Mouse (Mus musculus) right cerebral cortex, postnatal 25 days (tissue): ENCODE data around the gene Zfp873.
"Not testable (repeated sequence)": the region's sequence is repeated elsewhere in the genome, so short reads cannot be mapped to it uniquely, and the experiment has no call there.

ENCODE experiments used
- DNase-seq: peaks from one replicate; pipeline ENCODE4 v3.0.0; 2022

The Zfp873 gene

DNA sequence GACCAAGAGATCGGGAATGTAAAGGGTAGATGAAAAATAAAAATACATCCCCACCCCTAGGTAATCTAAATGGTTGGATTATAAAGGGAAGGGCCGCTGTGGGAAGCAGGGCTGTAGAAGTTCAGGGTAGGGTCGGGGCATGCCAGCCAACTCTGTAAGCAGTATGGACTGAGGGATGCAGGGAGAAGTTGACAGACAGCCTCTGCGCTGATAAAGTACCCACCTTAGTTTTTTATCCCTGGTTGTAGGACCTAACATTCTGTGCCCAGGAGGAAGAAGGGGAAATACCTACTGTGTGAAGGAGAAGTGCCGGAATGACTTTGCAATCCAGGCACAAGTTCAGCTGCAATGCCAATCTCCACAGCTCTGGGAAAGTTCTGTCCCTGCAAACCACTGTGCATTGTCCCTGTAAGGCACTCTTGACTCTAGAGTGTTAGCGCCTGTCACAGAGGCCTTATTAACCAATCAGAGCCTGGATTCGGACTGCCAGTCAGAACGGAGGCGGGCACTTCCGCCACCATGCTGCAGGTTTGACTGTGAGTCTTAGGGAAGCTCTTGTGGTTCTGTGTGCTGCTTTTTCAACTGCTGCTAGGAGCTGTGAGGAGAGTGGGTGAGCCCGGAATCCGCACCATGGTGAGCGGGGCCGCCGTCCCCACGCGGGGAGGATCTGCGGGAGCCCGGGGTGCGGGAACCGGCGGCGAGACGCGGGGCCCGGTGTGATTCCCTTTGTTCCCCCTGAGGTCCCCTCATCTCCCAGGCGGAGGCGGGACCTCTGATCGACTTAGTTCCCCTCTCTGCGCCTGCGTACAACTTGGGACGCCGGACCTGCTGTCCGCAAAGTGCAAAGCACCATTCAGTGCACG lies at the start of gene Zfp873:
Gene Zfp873 (plus strand): TSS at position 527 of the 863 bp plus-strand sequence.
- peak; percentile 90 for DNase-seq

DNA sequence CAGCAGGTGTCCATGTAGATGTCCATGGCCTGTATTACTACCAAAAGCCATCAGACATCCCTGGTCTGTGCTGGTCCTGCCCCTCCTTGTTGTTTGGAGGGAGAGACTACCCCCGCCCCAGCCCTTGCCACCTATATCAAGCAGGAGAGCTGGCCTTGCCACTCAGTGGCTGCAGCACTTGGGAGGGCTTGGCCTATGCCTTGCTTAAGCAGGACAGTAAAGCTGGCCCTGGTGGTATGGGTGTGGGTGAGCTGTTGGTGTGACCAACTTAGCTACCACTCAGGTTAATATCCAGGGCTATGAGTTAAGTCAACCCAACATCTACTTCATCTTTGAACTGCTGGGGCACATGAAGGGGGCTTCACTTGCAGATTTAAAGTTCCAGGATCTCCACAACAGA lies 44.7 kb upstream of the Zfp873 start:
- DNase-seq, result not testable (repeated sequence)

DNA sequence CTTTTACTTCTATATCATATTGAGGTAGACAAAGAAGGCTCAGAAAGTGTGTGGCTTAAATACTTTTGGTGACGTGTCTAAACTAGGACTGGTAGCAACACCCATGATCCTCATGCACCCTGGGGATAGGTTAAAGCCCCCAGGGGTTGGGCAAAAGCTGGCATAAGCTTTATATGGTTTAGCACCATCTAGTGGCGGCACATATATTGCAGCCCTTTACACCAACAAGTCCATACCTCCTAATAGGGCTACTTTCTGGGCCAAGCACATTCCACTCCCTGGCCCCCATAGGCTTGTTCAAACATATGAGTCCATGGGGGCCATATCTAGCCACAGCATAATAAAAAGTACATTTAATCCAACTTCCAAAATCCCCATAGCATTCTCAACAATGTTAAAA lies 43.1 kb upstream of the Zfp873 start:
- not testable (repeated sequence) for DNase-seq

DNA sequence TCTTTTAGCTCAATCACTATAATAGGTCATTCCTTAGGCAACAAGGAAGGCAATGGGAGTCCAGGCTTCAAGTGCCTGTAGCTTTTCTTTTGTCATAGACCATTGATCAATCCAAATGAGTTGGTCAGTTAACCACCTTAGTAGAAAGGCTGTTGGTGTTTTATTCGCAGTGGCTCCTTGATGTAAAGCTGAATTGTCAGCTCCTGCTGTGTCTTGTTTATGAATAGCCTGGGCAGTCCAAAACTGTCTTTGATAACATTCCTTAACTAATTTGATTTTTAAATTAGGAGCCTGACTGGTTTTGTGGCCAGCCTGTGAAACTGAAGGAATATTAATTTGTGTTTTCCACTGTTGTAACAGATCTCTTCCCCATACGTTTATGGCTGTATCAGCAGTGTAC lies 5.7 kb upstream of the Zfp873 start:
- no peak for DNase-seq

DNA sequence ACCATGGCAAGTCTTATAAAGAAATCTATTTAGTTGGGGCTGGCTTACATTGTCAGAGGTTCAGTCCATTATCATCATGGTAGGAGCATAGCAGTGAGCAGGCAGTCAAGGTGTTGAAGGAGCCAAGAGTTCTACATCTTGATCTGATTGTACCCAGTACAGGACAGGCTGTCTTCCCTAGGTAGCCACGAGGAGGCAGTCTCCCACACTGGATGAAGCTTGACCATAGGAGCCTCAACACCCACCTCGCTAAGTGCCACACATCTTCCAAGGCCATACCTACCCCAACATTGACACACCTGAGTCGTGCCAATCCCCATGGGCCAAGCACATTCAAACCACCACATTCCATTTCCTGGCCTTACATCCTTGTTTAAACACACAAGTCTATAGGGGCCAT lies 1.3 kb upstream of the Zfp873 start:
- no peak for DNase-seq

DNA sequence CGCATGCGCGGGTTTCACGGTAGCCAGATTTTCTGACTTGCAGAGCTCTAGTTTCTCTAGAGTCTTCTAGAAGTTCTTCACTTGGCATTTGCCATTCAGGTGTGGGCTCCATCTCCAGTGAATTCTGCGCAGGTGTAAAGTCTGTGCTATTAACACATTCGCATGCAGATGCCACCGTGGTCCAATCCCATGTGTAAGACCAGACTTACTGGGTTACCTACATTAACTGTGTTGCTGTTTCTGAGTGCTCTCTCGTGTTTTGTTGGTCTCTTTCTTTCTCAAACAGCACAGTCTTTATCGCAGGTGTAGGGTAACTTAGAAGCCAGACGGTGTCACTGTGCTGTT lies 509 bp downstream of the Zfp873 start:
- not testable (repeated sequence) for DNase-seq

DNA sequence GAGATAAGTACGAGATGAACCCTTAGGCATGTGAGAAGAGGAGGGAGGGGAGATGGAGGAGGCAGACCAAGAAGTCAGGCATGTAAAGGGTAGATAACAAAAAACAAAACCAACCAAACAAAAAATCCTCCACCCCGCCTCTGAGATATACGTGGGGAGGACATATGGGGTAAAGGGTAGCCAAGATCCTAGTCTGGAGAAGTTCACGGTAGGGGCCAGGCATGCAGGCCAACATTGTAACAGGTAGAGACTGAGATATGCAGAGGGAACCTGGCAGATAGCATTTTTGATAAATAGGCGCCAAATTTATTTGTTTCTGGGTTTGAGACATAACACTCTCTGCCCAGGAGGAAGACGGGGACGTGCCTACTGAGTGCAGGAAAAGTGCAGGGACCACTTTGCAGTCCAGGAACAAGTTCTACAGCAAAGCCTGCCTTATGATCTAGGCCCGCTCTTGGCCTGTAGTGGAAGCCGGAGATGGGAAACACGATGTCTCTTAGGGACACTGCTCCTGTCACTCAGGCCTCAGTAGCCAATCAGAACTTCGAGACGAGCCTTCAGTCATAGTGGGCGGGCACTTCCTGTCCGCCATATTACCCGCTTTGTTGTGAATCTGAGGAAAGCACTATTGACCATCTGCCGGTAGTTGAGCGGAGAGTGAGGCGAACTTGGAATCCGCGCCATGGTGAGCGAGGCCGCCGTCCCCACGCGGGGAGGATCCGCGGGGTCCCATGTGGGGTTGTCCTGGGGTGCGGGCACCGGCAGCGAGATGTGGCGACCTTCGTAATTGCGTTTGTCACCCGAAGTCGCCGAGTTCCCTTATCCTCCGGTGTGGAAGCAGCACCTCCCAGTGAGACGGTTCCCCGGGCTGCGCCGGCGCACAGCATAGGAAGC lies 35.1 kb downstream of the Zfp873 start, which contains the start of gene BC024063:
Gene BC024063 (plus strand): TSS at position 626 of the 894 bp plus-strand sequence.
- peak; percentile 72 for DNase-seq

DNA sequence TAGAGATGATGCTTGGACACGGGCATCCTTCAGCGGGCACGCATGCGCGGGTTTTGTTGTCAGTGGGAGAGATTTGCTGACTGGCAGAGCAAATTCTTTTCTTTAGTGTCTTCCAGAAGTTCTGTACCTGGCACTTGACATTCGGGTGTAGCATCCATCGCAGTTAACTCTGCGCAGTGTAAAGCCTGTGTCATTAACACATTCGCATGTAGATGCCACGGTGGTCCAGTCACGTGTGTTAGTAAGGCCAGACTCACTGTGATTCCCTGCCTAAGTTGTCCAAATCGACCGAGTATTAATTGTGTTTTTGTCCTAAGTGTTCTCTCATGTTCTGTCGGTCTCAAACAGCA lies 35.7 kb downstream of the Zfp873 start:
- not testable (repeated sequence) for DNase-seq
